Mouse (Mus musculus) lung, embryonic 14.5 days (tissue): ENCODE results near the gene Rnf183. TPM values are rescaled to one million over a fixed set of nuclear protein-coding genes. Genes with fewer than 3 reads are reported as not detected.

Source experiments
- ATAC-seq: fragments of 200-750 bp; cut with Nextera tagmentation; 2 replicates; pipeline ENCODE4 v1.8.0; 2017; ENCODE audit warnings: mild to moderate bottlenecking, moderate TSS enrichment, moderate library complexity; ENCODE audit not compliant: insufficient read depth
- DNase-seq: peaks from one replicate; pipeline ENCODE4 v3.0.0-alpha.2; 2015
- H3K27ac ChIP-seq: fragments of 300-500 bp; sonication (generic); 2 replicates; pipeline ENCODE4 v1.5.1; 2014; ENCODE audit warnings: low read depth, mild to moderate bottlenecking, moderate library complexity
- H3K27me3 ChIP-seq: fragments of 300-500 bp; sonication (generic); 2 replicates; pipeline ENCODE4 v1.6.1; 2014; ENCODE audit warnings: low read length, control low read depth; ENCODE audit not compliant: insufficient read depth
- H3K36me3 ChIP-seq: fragments of 300-500 bp; sonication (generic); 2 replicates; pipeline ENCODE4 v1.6.1; 2014; ENCODE audit warnings: control low read depth; ENCODE audit not compliant: insufficient read depth
- H3K4me1 ChIP-seq: fragments of 300-500 bp; sonication (generic); 2 replicates; pipeline ENCODE4 v1.6.1; 2014; ENCODE audit warnings: antibody characterized with exemption, control low read depth; ENCODE audit not compliant: insufficient read depth
- H3K4me2 ChIP-seq: fragments of 300-500 bp; sonication (generic); 2 replicates; pipeline ENCODE4 v1.6.1; 2014; ENCODE audit warnings: mild to moderate bottlenecking
- H3K4me3 ChIP-seq: fragments of 300-500 bp; sonication (generic); 2 replicates; pipeline ENCODE4 v1.5.1; 2014; ENCODE audit warnings: low read depth, low read length
- H3K9ac ChIP-seq: fragments of 300-500 bp; sonication (generic); 2 replicates; pipeline ENCODE4 v1.6.1; 2014
- H3K9me3 ChIP-seq: fragments of 300-500 bp; sonication (generic); 2 replicates; pipeline ENCODE4 v1.6.1; 2016; ENCODE audit warnings: low read depth, low read length, control low read depth
- CTCF ChIP-seq: IDR thresholded peaks from 2 replicates; pipeline ENCODE4 v1.5.1; 2016; ENCODE audit warnings: antibody characterized with exemption, low read depth
- whole genome bisulfite sequencing: fragments of 180-500 bp; shearing (Covaris S2); extraction: QIAGEN DNeasy Blood & Tissue Kit; methylation state at CpG from one replicate; pipeline ENCODE4 v1.1.7; 2014; 5-methylcytosine and 5-hydroxymethylcytosine counted together
- polyA plus RNA-seq: library from polyadenylated mRNA; unstranded; fragments of >200 nt; fragmentation: Nextera tagmentation; extraction: Ambion mirVana; gene quantifications from 2 replicates; pipeline ENCODE4 v1.2.1, GENCODE M21; 2014

Gene Rnf183
- polyA plus RNA-seq, 1 experiment from 2014 or later = not detected

GRCm38 (mm10) chr4:62383752-62384151 lies 51.3 kb downstream of the Rnf183 start:
- Histone ChIP-seq H3K36me3 (peaks cover 22% of the 10 kb centered on the region), H3K4me1 (no peaks in the 10 kb centered on the region), H3K9ac (no peak overlapping the region), H3K27ac (no peak overlapping the region), H3K9me3 (no peaks in the 10 kb centered on the region), H3K27me3 (no peaks in the 10 kb centered on the region), H3K4me3 (no peak overlapping the region), H3K4me2 (no peak overlapping the region)
- 58% methylated on average over 7 of the region's 7 CpGs for WGBS
- TF ChIP-seq CTCF = no peak
- no peak for ATAC-seq
- no peak for DNase-seq

- Histone ChIP-seq H3K4me1 (no peaks in the 10 kb centered on the region), H3K27me3 (no peaks in the 10 kb centered on the region), H3K36me3 (peaks cover 18% of the 10 kb centered on the region), H3K9me3 (no peaks in the 10 kb centered on the region), H3K9ac (no peak overlapping the region), H3K4me2 (no peak overlapping the region), H3K4me3 (no peak overlapping the region), H3K27ac (no peak overlapping the region)
- no peak for ATAC-seq
- TF ChIP-seq CTCF = no peak
- 77% methylated on average over 6 of the region's 6 CpGs for WGBS
- DNase-seq = no peak
Observed at GRCm38 (mm10) chr4:62383207-62383606, 51.8 kb downstream of the Rnf183 start.

DNA sequence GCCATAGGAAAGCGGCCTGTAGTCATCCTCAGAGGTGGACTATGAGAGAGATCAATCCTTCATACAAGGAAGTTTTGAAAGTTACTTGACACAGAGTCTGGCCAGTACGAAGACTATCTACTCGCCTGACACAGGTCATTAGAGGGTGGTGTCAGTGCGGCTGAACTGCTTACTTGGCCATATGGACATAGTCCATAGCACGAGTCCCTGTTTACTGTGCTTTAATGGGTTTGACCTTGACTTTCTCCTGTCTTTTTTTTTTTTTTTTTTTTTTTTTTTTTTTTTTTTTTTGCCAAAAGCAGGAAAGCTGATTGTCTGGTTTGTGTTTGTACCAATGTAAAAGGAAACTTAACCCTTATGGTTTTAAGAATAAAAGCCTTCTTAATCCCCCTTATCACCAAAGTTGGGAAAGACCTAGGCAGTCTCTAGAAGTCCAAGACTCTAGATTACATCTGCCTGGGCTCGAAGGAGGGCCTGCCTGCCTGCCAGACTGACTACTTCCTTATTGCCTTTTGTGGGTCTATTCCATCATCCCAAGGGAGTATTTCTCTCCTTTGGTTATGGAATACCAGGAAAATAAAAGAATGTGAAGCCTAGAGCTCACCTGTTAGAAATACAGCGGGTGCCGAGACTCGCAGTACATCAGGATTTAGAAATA lies 55.2 kb downstream of the Rnf183 start:
- Histone ChIP-seq H3K4me1 (no peaks in the 10 kb centered on the region), H3K27me3 (no peaks in the 10 kb centered on the region), H3K4me2 (no peak overlapping the region), H3K9ac (no peak overlapping the region), H3K9me3 (no peaks in the 10 kb centered on the region), H3K4me3 (no peak overlapping the region), H3K27ac (no peak overlapping the region), H3K36me3 (peaks cover 6% of the 10 kb centered on the region; the same call in 1 of the 2 replicates)
- no peak for TF ChIP-seq CTCF
- no peak for DNase-seq
- 68% methylated on average over 9 of the region's 9 CpGs for WGBS
- ATAC-seq = no peak

Other genes starting within 250 kb of the Rnf183 start
- gene Zfp37, start 204.2 kb downstream of the Rnf183 start, polyA plus RNA-seq = 12.7 and 13.3 TPM in 2 replicates
- gene Slc31a2, start 172.7 kb downstream of the Rnf183 start, polyA plus RNA-seq = 13.6 and 14.7 TPM in 2 replicates
- gene Fkbp15, start 74.7 kb downstream of the Rnf183 start, polyA plus RNA-seq = 24.6 and 26.6 TPM in 2 replicates
- gene Slc31a1, start 74.5 kb downstream of the Rnf183 start, polyA plus RNA-seq = 44.4 and 50.8 TPM in 2 replicates
- 175 and 180 TPM in 2 replicates for gene Cdc26, start 26.6 kb downstream of the Rnf183 start, polyA plus RNA-seq
- 29.3 and 32.9 TPM in 2 replicates for gene Prpf4, start 26.5 kb downstream of the Rnf183 start, polyA plus RNA-seq
- gene Wdr31, start 35.6 kb upstream of the Rnf183 start, polyA plus RNA-seq = 9.5 and 11.3 TPM in 2 replicates
- 30.5 and 31.0 TPM in 2 replicates for gene Bspry, start 44.8 kb upstream of the Rnf183 start, polyA plus RNA-seq
- 16.6 and 17.7 TPM in 2 replicates for gene Hdhd3, start 68.2 kb upstream of the Rnf183 start, polyA plus RNA-seq
- gene Alad, start 84.7 kb upstream of the Rnf183 start, polyA plus RNA-seq = 103 and 110 TPM in 2 replicates
- 94.5 and 96.4 TPM in 2 replicates for gene Pole3, start 89.8 kb upstream of the Rnf183 start, polyA plus RNA-seq
- 0.68 and 1.1 TPM in 2 replicates for gene 4933430I17Rik, start 90.1 kb upstream of the Rnf183 start, polyA plus RNA-seq
- gene Rgs3, start 124.6 kb upstream of the Rnf183 start, polyA plus RNA-seq = 37.0 and 39.0 TPM in 2 replicates